Mouse (Mus musculus) c-Kit-positive CD71-negative TER-119-negative erythroid progenitor cells, embryonic 14.5 days (primary cell): Measurements from ENCODE around the gene Add2.

Experiments
- DNase-seq: peaks from one replicate; pipeline ENCODE4 v3.0.0-alpha.2; 2013; ENCODE audit warnings: low read depth

The Add2 gene

DNA sequence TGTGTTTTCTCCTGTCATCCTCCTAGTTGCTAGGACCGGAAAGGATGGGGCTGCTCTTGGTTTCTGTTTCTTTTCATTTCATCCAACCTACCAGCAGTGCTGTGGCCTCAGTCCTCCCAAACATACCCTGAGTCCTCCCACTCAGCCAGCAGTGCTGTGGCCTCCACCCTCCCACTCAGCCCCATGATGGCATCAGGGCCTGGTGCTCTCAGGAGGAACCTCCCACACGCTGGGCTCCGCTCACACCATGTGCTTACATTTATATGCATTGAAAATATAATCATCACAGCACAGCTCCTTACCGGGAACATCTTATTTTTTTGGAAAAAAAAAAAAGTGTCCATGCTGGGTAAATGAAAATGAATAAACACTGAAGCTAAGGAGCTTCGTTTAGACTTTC is 20.0 kb downstream of the Add2 start:
- DNase-seq = no peak

DNA sequence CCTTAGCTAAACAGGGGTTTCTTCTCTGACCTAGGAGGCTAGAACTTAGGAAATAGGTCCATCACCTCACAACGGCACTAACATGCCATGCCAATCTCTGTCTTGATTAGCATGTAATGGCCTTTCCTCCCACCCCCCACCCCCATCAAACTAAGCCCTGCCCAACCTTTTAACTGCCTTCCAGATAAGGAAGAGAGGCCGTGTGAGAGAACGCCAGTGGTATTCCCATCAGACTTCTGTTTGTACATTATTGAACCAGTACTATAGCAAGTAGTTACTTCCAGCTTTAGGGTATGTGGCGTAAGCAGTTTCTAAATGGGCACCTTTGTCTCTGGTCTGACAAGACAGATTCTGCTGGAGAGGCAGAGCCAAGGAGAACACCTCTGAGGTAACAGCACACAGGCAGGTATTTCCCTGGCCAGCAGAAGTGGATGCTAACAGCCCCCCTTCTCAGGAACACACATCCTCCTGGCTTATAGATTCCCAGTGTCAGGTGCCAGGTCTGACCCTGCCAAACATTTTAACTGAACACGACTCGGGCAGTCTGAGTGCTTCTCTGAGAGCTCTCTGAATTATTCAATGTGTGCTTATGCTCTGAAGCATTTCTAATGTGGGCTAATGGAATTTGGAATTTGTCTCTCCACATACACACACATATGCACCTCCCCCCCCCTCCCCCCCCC is 22.2 kb downstream of the Add2 start:
- no peak for DNase-seq

DNA sequence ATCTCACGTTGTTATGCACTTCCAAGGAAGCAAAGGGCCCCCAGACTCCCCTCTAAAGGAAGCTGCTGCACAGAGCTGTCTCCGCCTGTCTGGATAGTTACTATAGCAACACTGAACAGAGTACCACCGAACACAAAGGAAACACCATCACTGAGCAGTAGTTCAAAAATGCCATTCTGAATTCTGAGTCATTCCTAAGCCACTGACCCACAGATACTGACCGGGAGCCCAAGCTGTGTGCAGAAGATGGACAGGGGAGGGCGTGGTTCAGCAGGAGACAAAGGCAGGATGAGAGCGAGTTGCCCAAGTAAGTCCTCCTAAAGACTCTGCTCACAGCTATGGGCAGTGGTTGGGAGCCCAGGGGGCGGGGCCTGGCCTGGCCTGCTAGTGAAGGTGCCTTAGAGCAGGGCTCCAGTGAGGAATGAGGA is 23.6 kb downstream of the Add2 start:
- no peak for DNase-seq

DNA sequence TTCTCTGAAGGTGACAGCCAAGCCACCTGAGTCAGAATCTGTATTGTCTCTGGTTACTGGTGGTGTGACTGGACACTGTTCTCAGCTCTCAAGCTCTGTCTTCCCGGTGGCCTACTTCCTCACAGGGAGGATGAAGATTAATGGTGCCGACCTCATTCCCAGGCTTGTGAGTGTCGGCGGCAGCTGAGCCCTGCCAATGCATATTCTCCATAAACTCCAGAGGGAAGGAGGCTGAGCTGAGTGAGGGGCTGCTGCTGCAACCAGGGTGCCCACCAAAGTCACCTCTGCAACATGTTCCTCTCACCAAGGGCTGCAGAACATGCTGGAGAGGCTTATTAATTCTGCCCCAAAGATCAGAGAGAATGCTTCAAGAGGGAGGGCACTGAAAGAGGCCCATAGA is 24.1 kb downstream of the Add2 start:
- no peak for DNase-seq

DNA sequence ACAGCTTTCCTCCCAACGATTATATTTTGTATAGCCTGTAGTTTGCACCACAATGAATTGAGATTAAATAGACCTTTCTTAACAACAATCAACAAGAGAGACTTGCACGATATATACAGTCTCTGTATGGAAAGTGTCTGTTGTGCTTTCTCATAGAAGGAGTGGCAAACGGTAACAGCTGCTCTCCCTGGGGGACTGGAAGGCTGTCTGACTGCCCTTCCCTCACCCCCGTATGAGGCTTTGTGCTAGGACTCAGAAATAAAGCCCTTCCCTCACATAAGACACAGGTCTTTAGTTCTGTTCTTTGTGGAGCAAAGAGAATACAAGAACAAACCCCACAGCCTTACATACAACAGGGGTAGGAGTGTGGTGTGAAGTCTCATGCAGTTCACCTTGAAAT is 24.6 kb downstream of the Add2 start:
- DNase-seq = no peak

DNA sequence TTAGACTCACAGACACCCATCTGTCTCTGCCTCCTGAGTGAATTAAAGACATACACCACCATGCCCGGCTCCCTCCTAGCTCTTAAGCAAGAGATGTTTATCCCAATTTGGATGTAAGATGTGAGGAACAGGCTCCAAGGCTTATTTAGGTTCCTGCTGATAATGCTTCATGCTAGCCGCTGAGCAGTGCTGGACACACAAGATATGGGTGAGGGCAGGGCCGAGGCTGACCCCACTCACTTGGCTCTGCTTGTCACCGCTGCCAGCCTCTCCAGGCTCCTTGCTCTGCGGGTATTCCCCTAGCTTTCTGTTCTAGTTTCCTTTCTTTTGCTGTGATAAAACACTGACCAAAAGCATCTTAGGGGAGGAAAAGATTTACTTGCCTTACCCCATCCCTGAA is 25.1 kb downstream of the Add2 start:
- no peak for DNase-seq

DNA sequence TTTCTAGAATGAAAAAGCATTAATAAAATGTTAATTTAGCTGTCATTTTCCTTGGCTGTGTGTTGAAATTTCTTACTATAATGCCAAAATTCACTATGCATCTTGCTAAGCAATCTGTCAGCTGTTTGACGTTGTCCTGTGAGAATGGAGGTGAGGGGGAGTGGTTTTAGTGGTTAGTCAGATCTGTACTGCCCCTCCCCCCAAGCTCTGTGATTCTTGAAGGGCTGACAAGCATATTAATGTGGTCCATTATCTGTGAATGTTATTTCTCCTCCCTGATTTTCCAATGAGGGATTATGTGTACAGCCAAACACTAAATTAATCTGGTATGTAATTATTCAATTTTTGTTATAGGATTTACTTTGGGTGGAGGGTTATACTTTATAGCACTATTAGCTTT is 30.0 kb downstream of the Add2 start:
- DNase-seq = no peak

DNA sequence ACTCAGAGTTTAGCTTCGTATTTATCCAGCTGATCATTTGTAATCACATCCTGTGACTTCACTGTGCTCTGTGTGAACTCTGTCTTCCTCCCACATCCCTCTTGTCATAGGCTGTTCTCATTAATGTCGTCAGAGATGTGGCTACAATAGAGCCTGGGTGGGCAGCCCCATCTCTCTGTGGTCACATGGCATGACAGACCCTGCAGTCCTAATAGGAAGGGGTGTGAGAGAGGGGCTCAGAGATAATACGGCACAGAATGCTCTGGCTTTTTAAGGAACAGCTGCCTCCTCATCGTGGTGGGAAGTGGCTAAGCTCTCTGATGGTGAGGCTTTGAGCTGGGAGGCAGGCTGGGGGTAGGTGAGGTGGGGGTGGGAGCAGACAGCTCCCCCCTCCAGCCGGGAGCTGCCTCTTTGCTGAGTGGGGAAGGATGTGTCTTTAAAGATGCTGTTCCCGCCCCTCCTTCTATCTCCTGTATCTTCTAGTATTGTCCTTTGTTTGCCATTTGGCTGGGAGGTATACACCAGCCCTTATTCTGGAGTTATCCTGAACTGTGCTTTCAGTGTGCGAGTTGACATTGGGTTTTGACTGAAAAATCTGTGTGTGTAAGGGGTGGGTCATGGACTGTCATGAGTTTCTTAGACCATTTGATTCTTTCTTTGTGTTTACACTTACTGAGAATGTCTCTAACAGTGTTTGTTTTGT is 30.8 kb downstream of the Add2 start:
- DNase-seq = no peak

DNA sequence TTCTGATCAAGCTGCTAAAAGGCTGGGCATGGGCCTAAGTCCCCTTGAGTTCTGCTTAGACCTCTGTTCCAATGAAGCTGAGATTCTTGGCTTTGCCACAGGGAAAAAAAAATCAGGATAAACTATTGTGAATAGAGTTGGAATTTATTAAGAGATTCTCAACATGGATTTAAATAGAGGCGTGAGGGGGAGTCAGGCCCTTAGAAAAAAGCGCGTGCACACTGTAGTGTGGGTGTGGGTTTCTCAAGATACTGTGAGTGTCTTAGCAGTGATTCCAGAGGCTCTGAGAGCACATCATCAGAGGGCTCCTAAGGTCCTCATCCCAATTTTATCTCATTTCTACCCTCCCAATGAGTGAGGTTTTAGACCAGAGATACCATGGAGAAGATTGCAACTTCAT is 31.7 kb downstream of the Add2 start:
- DNase-seq = no peak

DNA sequence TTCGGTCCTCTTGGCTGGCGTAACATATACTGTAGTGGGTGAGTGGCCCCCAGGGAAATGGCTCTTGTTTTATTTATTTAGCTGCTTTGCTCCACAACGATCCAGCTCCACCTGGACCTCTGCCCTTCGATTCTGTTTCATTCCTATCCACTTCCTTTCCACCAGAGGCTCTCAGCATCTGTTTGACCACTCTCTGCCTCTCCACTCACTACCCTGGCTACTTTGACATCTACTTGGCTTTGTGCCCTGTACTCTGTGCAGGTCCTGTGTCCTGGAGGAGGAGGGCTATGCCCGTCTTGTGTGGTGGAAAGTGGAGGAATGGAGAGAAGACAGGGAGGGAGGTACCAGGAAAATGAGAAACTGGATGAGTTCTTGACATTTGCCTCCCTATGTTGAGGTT is 33.7 kb downstream of the Add2 start:
- DNase-seq = no peak

DNA sequence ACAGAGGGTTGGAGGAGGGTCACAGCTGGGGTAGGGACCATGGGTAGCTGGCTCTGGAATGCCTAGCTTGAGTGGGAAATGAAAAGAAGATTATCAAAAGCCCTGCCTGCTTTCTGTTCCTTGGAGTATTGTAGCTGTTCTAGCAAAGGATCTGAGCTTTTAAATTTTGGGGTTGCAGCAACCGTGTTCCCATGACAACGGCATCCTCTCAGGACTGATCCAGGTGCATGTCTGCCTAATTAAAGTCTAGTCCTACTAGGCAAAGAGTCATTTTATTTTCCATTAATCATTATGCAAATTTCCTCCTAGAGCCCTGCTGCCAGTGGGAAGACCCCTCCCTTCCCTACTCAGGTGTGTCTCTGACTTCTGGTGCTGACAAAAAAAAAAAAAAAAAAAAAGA is 34.2 kb downstream of the Add2 start:
- DNase-seq = no peak

DNA sequence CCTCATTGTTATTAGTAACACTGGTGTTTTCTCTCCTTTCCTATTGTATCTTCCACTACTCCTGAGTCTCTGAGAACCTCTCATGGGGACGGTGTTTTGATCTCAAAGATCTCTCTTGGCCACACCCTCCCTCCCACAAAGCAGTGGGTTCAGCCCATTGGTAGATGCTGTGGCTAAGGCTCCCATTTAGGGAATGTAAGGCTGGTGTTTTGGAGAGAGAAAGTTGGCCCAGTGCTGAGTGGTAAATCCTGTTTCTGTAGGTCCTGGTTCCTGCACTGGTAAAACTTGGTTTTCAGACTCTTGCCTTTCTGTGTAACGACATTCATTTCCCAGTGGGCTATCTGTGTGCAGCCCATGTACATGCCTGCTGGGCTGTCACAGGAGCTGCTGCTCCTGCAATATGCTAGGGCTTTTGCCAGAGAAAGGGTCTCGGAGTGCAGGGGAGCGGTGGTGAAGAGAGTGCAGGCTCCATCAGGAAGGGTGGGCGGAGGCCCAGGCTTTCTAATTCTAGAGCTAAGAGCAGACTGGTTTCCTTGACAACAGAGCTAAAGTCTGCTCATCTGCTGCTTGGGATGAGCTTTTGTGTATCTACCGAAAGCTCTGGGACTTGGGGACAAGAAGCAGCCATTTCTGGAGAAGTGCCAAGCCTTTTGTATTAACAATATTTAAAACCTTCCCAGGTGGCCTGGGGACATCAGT is 36.0 kb downstream of the Add2 start:
- DNase-seq = no peak

DNA sequence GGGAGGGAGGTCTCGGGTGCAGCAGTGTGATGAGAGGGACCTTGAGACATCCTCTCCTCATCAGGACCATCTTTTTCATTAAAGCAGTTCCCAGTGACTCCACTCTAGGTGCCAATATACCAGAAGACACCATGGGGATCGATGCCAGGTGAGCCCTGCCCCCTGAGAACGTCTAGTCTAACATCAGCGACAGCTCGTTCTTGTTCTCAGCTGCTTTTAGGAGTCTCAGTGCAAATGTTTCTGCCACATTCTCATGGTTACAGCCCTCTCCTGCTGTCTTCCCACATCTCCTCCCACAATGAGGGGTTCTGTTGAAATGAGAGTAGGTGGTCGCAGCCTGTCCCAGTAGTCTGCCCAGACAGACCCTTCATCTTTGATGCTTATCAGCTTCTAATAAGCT is 38.2 kb downstream of the Add2 start:
- no peak for DNase-seq

DNA sequence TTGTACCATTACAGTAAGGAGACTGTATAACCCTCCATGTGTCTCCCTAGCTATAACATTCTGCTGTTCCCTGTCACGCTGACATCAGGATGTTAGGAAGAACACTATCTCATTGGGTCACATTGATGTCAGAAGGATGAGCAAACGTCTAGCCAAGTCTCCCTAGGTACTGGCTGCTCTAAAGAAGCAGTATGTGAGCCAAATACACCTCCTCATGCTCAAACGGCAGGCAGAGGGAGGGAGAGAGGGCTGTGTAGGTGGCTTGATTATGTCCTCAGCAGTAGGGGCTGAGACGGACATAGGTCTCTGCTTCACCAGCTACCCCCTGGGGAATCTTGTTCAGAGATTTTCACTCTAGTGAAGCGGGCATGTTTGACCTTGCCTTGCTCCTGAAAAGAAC is 38.7 kb downstream of the Add2 start:
- DNase-seq = no peak

DNA sequence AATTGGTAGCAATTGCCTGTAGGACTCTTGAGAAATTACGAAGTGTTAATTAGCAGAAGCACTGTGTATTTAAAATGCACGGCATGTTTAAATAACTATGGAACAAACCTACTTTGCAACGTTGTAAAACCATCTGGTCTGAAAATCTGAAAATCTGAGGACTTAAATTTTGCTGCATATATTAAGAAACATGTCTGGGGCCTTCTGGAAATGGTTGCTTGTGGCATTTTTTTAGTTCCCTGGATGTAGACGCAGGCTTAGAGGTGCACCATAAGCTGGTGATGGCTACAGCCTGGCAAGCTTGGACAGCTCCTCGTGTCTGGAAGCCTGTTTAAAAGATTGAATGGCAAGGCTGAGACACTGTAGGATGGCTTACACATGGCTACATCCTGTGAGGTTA is 40.5 kb downstream of the Add2 start:
- DNase-seq = no peak

DNA sequence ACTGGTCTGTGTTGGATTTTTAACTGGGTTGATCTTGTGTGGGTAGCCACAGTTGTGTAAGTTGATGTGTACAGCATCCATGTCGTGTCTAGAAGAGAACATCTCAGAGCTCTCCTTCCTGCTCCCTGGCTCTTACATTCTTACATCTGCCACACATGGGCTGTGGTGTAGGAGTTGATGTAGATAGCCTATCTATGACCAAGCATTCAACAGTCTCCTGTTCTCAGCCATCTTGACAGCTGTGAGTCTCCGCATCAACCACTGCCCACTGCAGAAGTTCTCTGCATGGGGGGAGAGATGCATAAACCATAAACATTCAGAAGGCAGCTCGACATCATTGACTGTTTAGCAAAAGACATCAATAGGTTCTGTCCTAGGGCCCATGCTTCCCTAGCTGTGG is 41.4 kb downstream of the Add2 start:
- no peak for DNase-seq

DNA sequence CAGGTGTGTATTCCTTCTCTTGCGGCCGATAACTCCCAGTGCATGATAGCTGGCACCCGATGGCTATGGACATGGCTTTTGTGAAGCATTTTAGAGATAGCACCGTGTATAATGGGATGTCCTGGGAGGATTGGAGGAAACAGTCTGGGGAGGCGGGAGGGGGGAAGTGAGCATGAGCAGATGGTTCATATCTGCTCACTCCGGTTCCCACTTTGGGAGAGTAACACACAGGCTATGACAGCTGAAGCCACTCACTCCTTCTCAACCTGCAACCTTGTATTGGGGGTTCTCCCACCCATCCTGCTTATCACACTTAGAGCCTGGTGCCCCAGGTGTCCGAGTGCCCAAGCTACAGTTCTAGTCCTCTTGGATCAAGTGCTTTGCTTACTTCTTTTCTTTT is 41.8 kb downstream of the Add2 start:
- DNase-seq = no peak

DNA sequence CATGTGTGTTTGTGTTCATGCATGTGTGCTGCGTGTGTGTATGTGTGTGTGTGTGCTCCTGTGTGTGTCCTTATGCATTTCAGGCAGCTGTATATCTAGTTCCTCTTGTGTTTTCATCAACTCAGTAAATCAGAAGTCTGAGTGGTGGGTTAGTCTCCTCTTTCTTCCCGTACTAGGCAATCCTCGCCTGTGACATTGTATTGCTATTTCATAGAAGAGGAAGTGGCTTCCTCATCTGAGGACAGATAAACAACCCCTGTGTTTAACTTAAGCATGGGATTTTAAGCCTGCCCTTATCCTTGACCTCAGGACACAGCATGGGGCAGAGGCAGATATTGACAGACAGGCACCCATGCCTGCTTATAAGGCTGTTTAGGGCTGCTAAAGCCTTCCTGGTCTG is 45.4 kb downstream of the Add2 start:
- DNase-seq = no peak

DNA sequence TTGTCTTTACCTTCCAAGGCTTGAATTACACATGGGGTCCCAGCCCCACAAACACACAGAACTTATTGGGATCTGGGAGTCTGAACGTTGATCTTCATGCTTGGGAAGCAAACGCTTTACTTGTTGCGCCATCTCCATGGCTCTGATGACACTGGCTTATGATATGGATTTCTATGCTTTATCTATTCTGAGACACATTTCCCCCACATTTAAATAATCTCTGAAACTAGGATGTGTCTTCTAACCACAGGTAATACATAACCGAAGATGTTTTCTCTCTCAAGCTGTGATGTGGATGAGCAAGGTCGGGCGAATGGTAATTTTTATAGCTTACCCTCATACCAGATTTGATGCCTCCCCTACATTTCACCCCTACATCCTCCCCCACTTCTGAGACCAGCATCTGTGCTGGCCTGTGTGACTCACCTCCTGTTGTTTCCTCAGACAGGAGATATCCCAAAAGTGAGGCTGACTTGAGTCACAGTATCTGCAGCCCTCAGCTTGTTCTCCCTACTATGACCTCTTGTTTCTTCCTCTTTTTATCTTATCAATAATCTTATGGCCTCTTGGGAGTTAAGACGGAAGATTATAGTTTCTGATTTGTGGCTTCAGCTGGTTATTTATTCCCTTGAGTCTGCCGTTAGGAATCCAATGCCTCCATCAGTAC is 46.2 kb downstream of the Add2 start:
- DNase-seq = no peak

DNA sequence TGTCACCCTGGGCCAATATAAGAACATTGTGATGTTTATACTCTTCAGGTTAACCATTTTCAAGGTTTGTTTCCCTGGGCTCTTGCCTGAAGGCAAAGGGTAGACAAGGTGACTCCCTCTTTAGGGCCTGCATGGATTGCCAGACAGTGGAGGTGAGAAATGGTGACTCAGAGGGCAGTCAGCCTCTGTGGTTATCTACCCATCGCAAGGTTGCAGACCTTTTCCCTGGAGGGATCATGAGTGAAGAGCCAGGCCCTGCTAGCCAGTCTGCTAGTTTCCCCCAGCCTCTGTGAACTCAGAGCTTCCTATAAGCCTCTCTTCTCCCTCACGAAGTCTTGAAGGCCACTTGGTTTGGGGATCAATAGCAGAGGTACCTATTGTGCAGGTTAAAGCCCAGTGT is 48.0 kb downstream of the Add2 start:
- DNase-seq = no peak

DNA sequence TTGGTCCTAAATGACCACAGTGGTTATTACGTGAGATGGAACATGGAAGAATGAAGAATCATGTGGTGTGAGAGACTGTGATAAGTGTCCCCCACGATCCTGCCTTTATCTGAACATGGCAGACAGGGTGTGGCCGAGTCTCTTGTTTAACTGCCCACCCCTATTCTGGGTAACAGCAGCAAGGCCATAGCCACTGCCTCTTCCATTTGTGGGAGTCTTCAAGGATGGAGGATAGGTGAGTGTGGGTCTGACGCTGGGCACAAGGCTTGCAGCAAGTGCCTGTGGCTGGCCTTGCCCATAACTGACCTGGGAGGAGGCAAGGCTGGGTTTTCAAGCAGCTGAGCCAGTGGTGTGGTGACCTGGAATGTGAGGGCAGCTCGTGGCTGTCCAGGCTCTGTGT is 49.4 kb downstream of the Add2 start:
- peak; percentile 42 for DNase-seq

DNA sequence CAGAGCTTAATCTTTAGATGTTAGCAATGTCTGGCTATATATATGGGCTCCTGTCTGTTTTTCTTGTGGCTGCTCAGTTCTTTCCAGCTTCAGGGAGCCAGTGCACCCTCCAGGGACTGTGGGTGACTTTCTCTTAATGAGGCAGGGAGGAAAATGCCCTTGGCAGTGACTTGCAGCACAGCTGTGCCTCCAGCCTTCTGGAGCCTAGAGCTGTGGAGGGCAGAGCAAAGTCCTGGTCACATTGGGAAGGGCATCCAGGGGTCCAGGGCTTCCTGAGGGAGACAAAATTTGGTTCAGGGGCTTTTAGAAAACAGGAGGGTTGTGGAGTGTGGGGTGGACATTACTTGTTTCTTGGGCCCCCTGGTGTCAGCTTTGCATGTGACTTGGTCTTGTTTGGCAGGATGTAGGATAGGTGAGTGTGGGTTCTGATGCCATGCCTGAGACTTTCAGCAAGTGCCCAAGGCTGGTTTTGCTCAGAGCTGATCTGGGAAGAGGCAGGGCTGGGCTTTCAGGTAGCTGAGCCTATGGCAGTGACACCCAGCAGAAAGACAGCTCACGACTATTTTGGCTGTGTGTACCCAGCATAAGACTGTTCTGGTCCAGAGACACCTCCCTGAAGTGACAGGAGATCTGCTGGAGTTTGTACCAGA is 50.0 kb downstream of the Add2 start:
- no peak for DNase-seq
